Mouse (Mus musculus) brain, embryonic 14.5 days (tissue): ENCODE measurements around the gene Sec24b. TPM values are rescaled to one million over a fixed set of nuclear protein-coding genes. Genes with fewer than 3 reads are reported as not detected.

Experiments used
- DNase-seq: peaks from one replicate; pipeline ENCODE4 v3.0.0-alpha.2; 2011; ENCODE audit warnings: low read depth
- CTCF ChIP-seq: fragments of 200-500 bp; IDR thresholded peaks from 2 replicates; pipeline ENCODE4 v1.5.1; 2012; ENCODE audit warnings: inconsistent platforms, mild to moderate bottlenecking, moderate library complexity, borderline replicate concordance; ENCODE audit not compliant: insufficient read depth, insufficient read length; ENCODE audit errors: extremely low read depth
- POLR2A ChIP-seq: fragments of 200-500 bp; IDR thresholded peaks from 2 replicates; pipeline ENCODE4 v1.6.1; 2012; ENCODE audit warnings: mild to moderate bottlenecking, inconsistent platforms, borderline replicate concordance; ENCODE audit not compliant: poor library complexity, insufficient read depth, insufficient read length, severe bottlenecking; ENCODE audit errors: extremely low read depth
- polyA plus RNA-seq: library from polyadenylated mRNA; depleted of rRNA; stranded (reverse); fragments of >200 nt; gene quantifications from 2 replicates; pipeline ENCODE4 v1.2.3, GENCODE M21; 2012

The Sec24b gene
- polyA plus RNA-seq, 1 experiment, result 82.0 TPM

- no peak for TF ChIP-seq POLR2A
- TF ChIP-seq CTCF, result no peak
- no peak for DNase-seq
Measured at GRCm38 (mm10) chr3:129998526-129998925, 62.8 kb downstream of the Sec24b start.

DNA sequence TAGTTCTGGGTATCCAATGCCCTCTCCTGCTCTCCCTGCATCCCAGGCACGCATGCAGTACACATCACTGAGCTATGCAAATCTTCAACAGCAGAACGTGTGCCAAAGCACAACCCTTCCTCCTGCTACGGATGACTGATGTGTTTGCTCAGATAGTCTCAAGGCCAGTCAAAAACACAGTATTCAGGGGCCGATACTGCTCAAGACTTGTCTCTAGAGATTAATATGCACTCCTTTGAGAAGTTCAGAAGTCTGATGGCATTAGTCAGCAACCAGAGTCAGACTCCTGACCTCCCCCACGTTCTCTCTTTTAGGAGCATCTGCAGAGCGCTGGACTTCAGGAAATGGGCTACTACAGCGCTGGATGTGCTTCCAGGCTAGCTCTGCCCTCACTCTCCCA lies 63.4 kb downstream of the Sec24b start:
- TF ChIP-seq POLR2A, result no peak
- no peak for TF ChIP-seq CTCF
- DNase-seq, result no peak

GRCm38 (mm10) chr3:129997324-129997723 lies 64.0 kb downstream of the Sec24b start:
- TF ChIP-seq CTCF (no peak), POLR2A (no peak)
- no peak for DNase-seq

DNA sequence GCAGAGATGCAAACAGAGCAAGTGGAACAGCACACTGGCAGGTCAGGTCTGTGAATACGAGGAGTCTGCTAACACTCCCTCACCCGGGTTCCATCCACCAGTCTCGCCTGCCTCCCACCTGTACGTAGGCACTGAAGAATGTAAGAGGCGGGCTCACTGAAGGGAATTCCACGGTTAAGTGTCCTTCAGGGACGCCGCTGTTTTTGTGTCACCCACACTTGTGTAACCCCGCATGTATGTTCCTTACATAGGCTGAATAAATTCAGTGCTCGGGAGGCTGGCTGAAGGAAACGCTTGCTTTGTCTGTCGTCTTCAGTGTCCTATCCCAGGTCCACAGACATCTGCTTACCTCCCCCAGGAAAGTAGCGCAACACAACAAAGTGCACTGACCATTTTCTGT lies 74.1 kb downstream of the Sec24b start:
- DNase-seq, result no peak
- no peak for TF ChIP-seq POLR2A
- TF ChIP-seq CTCF, result no peak

GRCm38 (mm10) chr3:129985335-129985734 lies 76.0 kb downstream of the Sec24b start:
- DNase-seq, result no peak
- TF ChIP-seq CTCF (no peak), POLR2A (no peak)

- no peak for DNase-seq
- no peak for TF ChIP-seq POLR2A
- no peak for TF ChIP-seq CTCF
Measured at GRCm38 (mm10) chr3:129984797-129985196, 76.6 kb downstream of the Sec24b start.

- peak; percentile 22 for DNase-seq
- TF ChIP-seq CTCF (no peak), POLR2A (no peak)
Measured at GRCm38 (mm10) chr3:129982271-129982670, 79.1 kb downstream of the Sec24b start.

DNA sequence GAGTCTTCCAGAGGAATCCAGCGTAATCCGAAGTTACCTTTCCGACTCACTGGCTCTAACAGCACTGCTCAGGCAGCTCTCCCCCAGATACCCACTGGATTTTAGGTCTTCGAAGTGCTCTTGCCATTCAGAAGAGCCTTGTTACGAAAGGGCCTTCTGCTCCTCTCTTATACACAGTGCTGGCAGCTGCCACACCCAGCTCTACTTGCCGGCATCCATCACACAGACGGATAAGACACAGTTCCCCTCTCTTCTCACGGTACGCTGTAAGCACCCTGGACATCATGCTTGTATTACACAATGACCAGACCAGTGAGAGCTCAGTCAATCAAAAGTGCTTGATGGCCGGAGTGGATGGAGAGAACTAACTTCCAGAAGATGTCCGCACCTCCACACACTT lies 79.6 kb downstream of the Sec24b start:
- TF ChIP-seq CTCF, result no peak
- no peak for TF ChIP-seq POLR2A
- DNase-seq, result no peak

DNA sequence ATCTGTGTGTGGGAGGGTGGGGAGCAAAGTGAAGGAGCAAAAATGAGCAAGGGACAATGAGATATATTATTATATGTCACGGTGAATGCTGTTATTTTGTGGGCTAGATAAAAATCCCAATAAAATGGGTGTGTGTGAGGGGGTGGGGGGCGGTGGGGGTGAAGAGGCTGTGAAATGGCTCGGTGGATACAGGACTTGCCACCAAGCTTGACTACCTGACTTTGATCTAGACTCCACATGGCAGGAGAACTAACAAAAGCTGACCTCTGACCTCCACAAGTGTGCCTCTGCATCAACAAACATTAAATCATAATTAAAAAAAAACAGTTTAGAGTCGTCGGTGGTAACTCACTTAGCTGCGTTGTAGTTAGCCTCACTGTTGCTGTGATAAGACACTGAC lies 81.8 kb downstream of the Sec24b start:
- no peak for DNase-seq
- TF ChIP-seq POLR2A, result no peak
- no peak for TF ChIP-seq CTCF

GRCm38 (mm10) chr3:129978716-129979115 lies 82.6 kb downstream of the Sec24b start:
- no peak for DNase-seq
- TF ChIP-seq CTCF, result no peak
- no peak for TF ChIP-seq POLR2A

DNA sequence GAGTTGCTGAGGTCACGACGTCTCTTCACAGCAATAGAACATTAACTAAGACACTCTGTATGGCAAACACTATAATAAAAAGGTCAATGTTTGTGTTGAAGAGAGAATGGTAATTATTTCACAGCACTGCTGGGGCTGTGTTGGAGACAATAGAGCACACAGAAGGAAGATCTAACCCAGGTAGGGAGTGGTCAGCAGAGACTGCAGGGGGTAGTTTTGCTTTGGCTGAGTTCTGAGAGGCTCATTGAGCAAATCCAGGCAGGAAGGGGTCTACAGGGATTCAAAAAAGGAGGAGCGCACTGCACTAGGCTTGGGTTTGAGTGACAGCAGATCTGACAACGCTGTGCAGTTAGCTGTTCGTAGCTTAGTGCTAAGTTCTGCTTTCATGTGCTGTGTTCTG lies 85.0 kb downstream of the Sec24b start:
- no peak for DNase-seq
- no peak for TF ChIP-seq POLR2A
- no peak for TF ChIP-seq CTCF

GRCm38 (mm10) chr3:129970529-129971515 lies 90.5 kb downstream of the Sec24b start:
- no peak for TF ChIP-seq POLR2A
- TF ChIP-seq CTCF, result no peak
- peak; percentile 98 for DNase-seq
